Mouse (Mus musculus) hindbrain, embryonic 14.5 days (tissue): ENCODE measurements around the gene Wdr45. TPM values are rescaled to one million over a fixed set of nuclear protein-coding genes. Genes with fewer than 3 reads are reported as not detected.
"Not testable (repeated sequence)": the region's sequence is repeated elsewhere in the genome, so short reads cannot be mapped to it uniquely, and the experiment has no call there.

ENCODE experiments used
- ATAC-seq: fragments of 200-750 bp; cut with Nextera tagmentation; 2 replicates; pipeline ENCODE4 v1.8.0; 2017; ENCODE audit warnings: moderate number of reproducible peaks, mild to moderate bottlenecking, moderate TSS enrichment, moderate library complexity; ENCODE audit not compliant: low FRiP score
- DNase-seq: peaks from one replicate; pipeline ENCODE4 v3.0.0-alpha.2; 2015; ENCODE audit warnings: low spot score
- H3K27ac ChIP-seq: fragments of 300-500 bp; sonication (generic); 2 replicates; pipeline ENCODE4 v1.5.1; 2014; ENCODE audit warnings: mild to moderate bottlenecking, moderate library complexity
- H3K27me3 ChIP-seq: fragments of 300-500 bp; sonication (generic); 2 replicates; pipeline ENCODE4 v1.6.1; 2014; ENCODE audit warnings: mild to moderate bottlenecking, low read length, mixed read lengths; ENCODE audit not compliant: control insufficient read depth, insufficient read depth
- H3K36me3 ChIP-seq: fragments of 300-500 bp; sonication (generic); replicated peaks from 2 replicates; pipeline ENCODE4 v1.6.1; 2014; ENCODE audit not compliant: control insufficient read depth, insufficient read depth
- H3K4me1 ChIP-seq: fragments of 300-500 bp; sonication (generic); replicated peaks from 2 replicates; pipeline ENCODE4 v1.6.1; 2014; ENCODE audit warnings: antibody characterized with exemption, low read length, mixed read lengths; ENCODE audit not compliant: control insufficient read depth, insufficient read depth
- H3K4me2 ChIP-seq: fragments of 300-500 bp; sonication (generic); replicated peaks from 2 replicates; pipeline ENCODE4 v1.6.1; 2014; ENCODE audit warnings: mild to moderate bottlenecking, moderate library complexity
- H3K4me3 ChIP-seq: fragments of 300-500 bp; sonication (generic); replicated peaks from 2 replicates; pipeline ENCODE4 v1.5.1; 2014; ENCODE audit warnings: mild to moderate bottlenecking, low read length
- H3K9ac ChIP-seq: fragments of 300-500 bp; sonication (generic); 2 replicates; pipeline ENCODE4 v1.6.1; 2014
- H3K9me3 ChIP-seq: fragments of 300-500 bp; sonication (generic); 2 replicates; pipeline ENCODE4 v1.6.1; 2016; ENCODE audit warnings: low read length; ENCODE audit not compliant: control insufficient read depth
- WGBS: fragments of 180-500 bp; shearing (Covaris S2); extraction: QIAGEN DNeasy Blood & Tissue Kit; methylation state at CpG from one replicate; pipeline ENCODE4 v1.1.7; 2014; 5-methylcytosine and 5-hydroxymethylcytosine counted together
- polyA plus RNA-seq: library from polyadenylated mRNA; unstranded; fragments of >200 nt; fragmentation: Nextera tagmentation; extraction: Ambion mirVana; gene quantifications from 2 replicates; pipeline ENCODE4 v1.2.1, GENCODE M21; 2014

The Wdr45 gene
- 20.6 and 21.9 TPM in 2 replicates for polyA plus RNA-seq

GRCm38 (mm10) chrX:7714135-7714899 lies at the start of gene Wdr45:
Wdr45 (plus strand) TSS chrX:7714333.
- H3K27ac ChIP-seq = peak within 1 kb of the TSS; percentile 73; the same call in 1 of the 2 replicates
- DNase-seq = peak; percentile 82
- not testable (repeated sequence) for H3K4me1 ChIP-seq, H3K36me3 ChIP-seq, H3K9me3 ChIP-seq, H3K27me3 ChIP-seq
- H3K4me3 ChIP-seq = peak within 1 kb of the TSS; percentile 32
- WGBS = 15% methylated on average over 41 of the region's 60 CpGs
- peak within 1 kb of the TSS; percentile 41 for H3K9ac ChIP-seq
- H3K4me2 ChIP-seq = peak within 1 kb of the TSS; percentile 52
- ATAC-seq = peak; percentile 97

DNA sequence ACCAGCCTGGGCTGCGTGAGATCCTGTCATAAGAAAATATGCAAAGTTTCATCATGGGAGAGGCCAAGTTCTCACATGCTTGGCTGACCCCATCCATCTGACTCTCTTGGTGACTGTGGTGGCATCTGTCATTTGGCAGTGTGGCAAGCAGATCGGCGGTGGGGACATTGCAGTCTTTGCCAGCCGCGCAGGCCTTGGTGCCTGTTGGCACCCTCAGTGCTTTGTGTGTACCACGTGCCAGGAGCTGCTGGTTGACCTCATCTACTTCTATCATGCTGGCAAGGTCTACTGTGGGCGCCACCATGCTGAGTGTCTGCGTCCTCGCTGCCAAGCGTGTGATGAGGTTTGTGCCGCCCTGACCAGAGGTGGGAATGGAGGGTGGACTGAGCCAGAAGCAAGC lies 49.3 kb upstream of the Wdr45 start:
- no peak overlapping the region for H3K4me2 ChIP-seq
- ATAC-seq = no peak
- DNase-seq = no peak
- 87% methylated on average over 11 of the region's 11 CpGs for WGBS
- H3K4me3 ChIP-seq = no peak overlapping the region
- H3K27me3 ChIP-seq = no peaks in the 10 kb centered on the region
- H3K9ac ChIP-seq = no peak overlapping the region
- H3K27ac ChIP-seq = no peak overlapping the region
- no peaks in the 10 kb centered on the region for H3K36me3 ChIP-seq
- H3K9me3 ChIP-seq = no peaks in the 10 kb centered on the region
- no peaks in the 10 kb centered on the region for H3K4me1 ChIP-seq

DNA sequence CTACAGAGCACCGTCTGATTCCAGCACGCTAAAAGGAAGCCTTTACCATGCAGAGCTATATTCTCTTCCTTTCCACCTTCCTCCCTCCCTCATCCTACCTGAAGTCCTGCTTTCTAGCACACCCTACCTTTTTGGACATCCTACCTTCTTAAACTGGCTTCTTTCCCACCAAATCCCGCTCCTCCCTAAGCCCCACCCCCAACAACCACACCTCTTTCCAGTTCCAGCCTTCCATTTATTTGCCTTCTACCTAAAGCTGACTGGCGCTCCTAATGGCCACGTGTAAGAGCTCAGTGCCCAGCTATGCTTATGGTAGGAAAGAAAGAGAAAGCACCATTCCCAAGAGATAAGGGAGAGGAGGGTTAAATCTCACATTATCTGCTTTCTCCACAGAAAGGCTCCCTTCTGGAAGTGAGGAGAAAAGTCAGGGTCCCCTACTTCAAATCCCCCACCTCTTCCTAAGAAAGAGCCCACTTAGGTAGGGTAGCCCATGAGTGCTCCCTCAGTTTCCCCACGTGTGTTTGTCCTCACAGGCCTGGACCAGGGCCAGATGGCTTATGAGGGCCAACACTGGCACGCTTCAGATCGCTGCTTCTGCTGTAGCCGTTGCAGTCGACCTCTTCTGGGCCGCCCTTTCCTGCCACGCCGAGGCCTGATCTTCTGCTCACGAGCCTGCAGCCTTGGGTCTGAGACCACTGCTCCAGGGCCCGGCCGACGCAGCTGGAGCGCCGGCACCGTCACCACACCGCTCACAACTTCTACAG lies 48.2 kb upstream of the Wdr45 start:
- H3K4me3 ChIP-seq = no peak overlapping the region
- WGBS = 78% methylated on average over 21 of the region's 21 CpGs
- H3K4me2 ChIP-seq = no peak overlapping the region
- DNase-seq (no peak), ATAC-seq (no peak)
- no peaks in the 10 kb centered on the region for H3K4me1 ChIP-seq
- no peaks in the 10 kb centered on the region for H3K9me3 ChIP-seq
- no peak overlapping the region for H3K27ac ChIP-seq
- H3K27me3 ChIP-seq = no peaks in the 10 kb centered on the region
- no peak overlapping the region for H3K9ac ChIP-seq
- H3K36me3 ChIP-seq = no peaks in the 10 kb centered on the region

DNA sequence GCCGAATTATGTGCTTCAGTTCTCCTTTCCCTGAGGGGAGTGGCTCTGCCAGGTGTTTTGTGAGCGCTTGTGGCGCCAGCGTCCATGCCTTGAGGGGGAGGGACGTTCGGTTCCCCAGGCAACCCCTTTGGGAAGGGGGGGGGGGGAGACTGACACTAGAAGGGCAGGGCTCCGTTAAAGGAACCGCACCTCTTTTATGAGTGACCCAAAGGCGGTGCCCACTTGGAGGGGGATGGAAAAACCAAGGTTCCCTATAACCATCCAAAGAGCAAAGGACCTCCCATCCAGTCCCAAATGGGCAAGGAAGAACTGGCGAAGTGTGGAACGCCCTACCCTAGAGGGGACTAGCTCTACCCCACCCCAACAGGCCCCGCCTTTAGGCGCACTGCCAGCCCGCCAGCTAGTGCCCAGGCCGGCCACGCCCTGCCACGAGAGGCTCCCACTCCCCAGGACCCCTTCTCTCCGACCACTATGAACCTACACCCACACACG lies 43.7 kb upstream of the Wdr45 start:
- Histone ChIP-seq H3K4me2 (peak overlapping the region; percentile 47), H3K27me3 (no peaks in the 10 kb centered on the region), H3K36me3 (no peaks in the 10 kb centered on the region), H3K9me3 (no peaks in the 10 kb centered on the region), H3K9ac (no peak overlapping the region), H3K4me1 (no peaks in the 10 kb centered on the region), H3K4me3 (peak overlapping the region; percentile 27), H3K27ac (no peak overlapping the region)
- DNase-seq (no peak), ATAC-seq (peak; percentile 66)
- 24% methylated on average over 17 of the region's 19 CpGs for WGBS

DNA sequence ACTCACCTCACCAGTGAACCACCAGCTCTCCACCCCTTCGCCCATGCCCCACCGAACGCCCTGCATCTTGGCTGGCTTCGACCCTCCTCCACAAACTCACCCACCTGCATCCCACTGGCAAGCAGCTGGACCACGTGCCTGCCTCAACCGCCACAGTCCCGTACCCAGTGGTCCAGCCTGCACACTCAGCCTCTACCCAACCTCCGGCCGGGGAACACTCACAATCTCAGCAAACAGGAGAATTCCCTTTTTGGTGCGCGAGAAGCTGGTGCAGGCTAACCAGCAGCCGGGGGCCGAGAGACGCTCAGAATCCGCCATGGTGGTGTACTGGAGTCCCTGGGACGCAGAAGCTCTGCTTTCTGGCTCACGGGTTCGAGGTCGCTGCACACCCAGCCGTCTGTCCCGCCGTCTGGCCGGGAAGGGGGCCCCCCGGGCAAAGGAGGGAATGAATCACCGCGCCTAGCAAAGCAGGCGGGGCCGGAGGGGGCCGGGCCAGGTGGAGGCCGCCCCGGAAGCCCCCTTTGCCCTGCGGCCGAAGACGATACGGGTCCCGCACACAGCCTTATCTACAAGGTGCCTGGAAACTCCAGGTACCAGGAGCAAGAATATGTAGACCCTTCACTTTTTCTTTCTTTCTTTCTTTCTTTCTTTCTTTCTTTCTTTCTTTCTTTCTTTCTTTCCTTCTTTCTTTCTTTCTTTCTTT lies 43.1 kb upstream of the Wdr45 start, which contains the start of gene Plp2:
Gene Plp2, minus strand, starts transcription at position 470 of the 703 bp plus-strand sequence.
- H3K9me3 ChIP-seq = no peaks in the 10 kb centered on the region
- WGBS = 20% methylated on average over 32 of the region's 36 CpGs
- peak within 1 kb of the TSS; percentile 27 for H3K4me3 ChIP-seq
- no peak for DNase-seq
- no peaks in the 10 kb centered on the region for H3K27me3 ChIP-seq
- H3K9ac ChIP-seq = peak within 1 kb of the TSS; percentile 24; the same call in 1 of the 2 replicates
- no peaks in the 10 kb centered on the region for H3K4me1 ChIP-seq
- no peaks in the 10 kb centered on the region for H3K36me3 ChIP-seq
- no peak within 1 kb of the TSS for H3K27ac ChIP-seq
- peak; percentile 48; the same call in 1 of the 2 replicates for ATAC-seq
- H3K4me2 ChIP-seq = peak within 1 kb of the TSS; percentile 47

- Histone ChIP-seq H3K27ac (no peak overlapping the region), H3K27me3 (no peaks in the 10 kb centered on the region), H3K9me3 (no peaks in the 10 kb centered on the region), H3K4me1 (no peaks in the 10 kb centered on the region), H3K36me3 (no peaks in the 10 kb centered on the region), H3K4me3 (no peak overlapping the region), H3K9ac (no peak overlapping the region), H3K4me2 (no peak overlapping the region)
- WGBS = 54% methylated on average over 6 of the region's 6 CpGs
- no peak for ATAC-seq
- DNase-seq = no peak
Observed at GRCm38 (mm10) chrX:7672739-7673138, 41.4 kb upstream of the Wdr45 start.

GRCm38 (mm10) chrX:7673578-7674281 lies 40.4 kb upstream of the Wdr45 start:
- H3K4me2 ChIP-seq = peak overlapping the region; percentile 46; the same call in 1 of the 2 replicates
- WGBS = 49% methylated on average over 12 of the region's 12 CpGs

GRCm38 (mm10) chrX:7674284-7675000 lies 39.7 kb upstream of the Wdr45 start:
- Histone ChIP-seq H3K9me3 (no peaks in the 10 kb centered on the region), H3K27me3 (no peaks in the 10 kb centered on the region), H3K4me3 (peak overlapping the region; percentile 13), H3K4me1 (no peaks in the 10 kb centered on the region), H3K36me3 (no peaks in the 10 kb centered on the region), H3K27ac (no peak overlapping the region), H3K9ac (0 out of 2 replicates have a peak overlapping the region, but pooled peaks have one; percentile 16), H3K4me2 (peak overlapping the region; percentile 46)
- 0 out of 2 replicates have a peak, but pooled peaks have one; percentile 26 for ATAC-seq
- no peak for DNase-seq
- WGBS = 35% methylated on average over 27 of the region's 28 CpGs

More at GRCm38 (mm10) chrX:7673578-7674281, 40.4 kb upstream of the Wdr45 start:
- Histone ChIP-seq H3K4me1 (no peaks in the 10 kb centered on the region), H3K9ac (no peak overlapping the region), H3K36me3 (no peaks in the 10 kb centered on the region), H3K27ac (no peak overlapping the region), H3K4me3 (no peak overlapping the region), H3K27me3 (no peaks in the 10 kb centered on the region), H3K9me3 (no peaks in the 10 kb centered on the region)
- ATAC-seq (no peak), DNase-seq (no peak)
